Mouse (Mus musculus): ENCODE measurements at regions not wholly inside any gene's neighbourhood (a gene's known extent, or its start where the extent isn't known, plus 50 kb on each side); places are given as distances from the start of the nearest gene placed in this dataset.
A peak's percentile ranks its signal among the peaks of the same experiment; 100 is the strongest.

DNA sequence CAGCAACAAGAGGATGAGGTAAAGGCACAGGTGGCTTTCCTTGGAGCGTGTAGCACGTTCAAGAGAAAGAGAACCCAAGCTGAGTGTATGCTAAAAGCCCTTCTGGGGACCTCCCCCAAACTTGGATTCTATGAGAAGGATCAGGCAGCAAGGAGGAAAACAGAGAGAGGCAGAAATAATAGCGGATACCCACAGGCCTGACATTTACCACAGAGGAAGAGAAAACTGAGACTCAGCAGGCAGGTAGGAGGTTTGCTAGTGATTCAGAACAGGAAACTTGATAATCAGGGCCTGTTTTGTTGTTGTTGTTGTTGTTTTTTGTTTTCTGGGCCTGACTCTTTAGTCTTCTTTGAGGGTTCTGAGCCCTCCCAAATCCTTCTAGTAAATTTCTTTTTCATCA, 100.5 kb upstream of the Mdm1 start:
- no peak overlapping the region for H3K4me2 ChIP-seq (replicated peaks)
- H3K4me3 ChIP-seq = no peak overlapping the region
- 95% methylated on average over 3 of the region's 3 CpGs for WGBS
- H3K27me3 ChIP-seq = no peaks in the 10 kb centered on the region
- no peaks in the 10 kb centered on the region for H3K36me3 ChIP-seq
- peaks cover 4% of the 10 kb centered on the region; the same call in 1 of the 2 replicates for H3K9me3 ChIP-seq
- no peak overlapping the region for H3K9ac ChIP-seq
- no peak overlapping the region for H3K27ac ChIP-seq
- no peak for ATAC-seq (ENCODE audit: low FRiP score, low read depth)
- peaks cover 6% of the 10 kb centered on the region for H3K4me1 ChIP-seq

DNA sequence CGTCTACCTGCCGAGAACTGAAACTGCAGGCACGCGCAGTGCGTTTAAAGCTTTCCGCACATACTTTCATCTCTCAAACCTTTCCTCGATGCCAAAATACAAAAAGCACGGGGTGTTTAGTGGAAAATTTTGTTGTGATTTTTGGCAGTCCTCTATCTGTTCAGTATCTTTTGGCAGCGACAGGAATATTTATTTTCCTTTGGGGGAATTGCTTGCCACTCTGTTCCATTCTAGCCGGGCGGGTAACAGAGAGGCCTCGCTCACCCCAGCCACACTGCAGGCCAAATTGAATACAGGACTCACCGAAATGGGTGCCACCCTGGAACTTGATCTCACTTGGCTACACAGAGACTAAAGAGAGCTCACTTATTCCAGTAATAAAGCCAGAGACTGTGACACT, 97.8 kb upstream of the Mdm1 start:
- no peak for ATAC-seq (ENCODE audit: low FRiP score, low read depth)
- no peak overlapping the region for H3K4me3 ChIP-seq
- no peak overlapping the region for H3K27ac ChIP-seq
- H3K4me1 ChIP-seq = peaks cover 6% of the 10 kb centered on the region
- WGBS = 60% methylated on average over 13 of the region's 13 CpGs
- H3K36me3 ChIP-seq = no peaks in the 10 kb centered on the region
- H3K9me3 ChIP-seq = peaks cover 4% of the 10 kb centered on the region; the same call in 1 of the 2 replicates
- H3K9ac ChIP-seq = no peak overlapping the region
- H3K27me3 ChIP-seq = no peaks in the 10 kb centered on the region
- H3K4me2 ChIP-seq (replicated peaks) = no peak overlapping the region

DNA sequence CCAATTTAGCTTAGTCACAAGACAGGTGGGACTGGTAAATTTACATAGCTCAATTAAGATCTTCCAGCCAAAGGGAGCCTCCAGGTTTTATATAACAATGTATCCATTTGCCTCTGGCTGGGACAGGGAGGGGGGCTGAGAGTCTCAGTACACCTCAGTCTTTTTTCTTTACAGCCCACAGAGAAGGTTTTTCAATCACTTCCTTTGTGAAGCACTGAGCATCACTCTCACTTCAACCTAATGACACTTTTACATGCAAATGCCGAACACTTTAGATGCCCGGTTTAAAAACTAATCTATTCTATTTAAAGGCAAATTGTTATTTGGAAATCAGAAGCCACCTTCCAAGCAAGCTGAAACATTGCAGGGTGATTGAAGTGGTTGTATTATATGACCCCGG, 96.8 kb upstream of the Mdm1 start:
- Histone ChIP-seq H3K9me3 (peaks cover 4% of the 10 kb centered on the region; the same call in 1 of the 2 replicates), H3K9ac (no peak overlapping the region), H3K4me1 (peaks cover 6% of the 10 kb centered on the region), H3K27me3 (no peaks in the 10 kb centered on the region), H3K4me2 (replicated peaks) (no peak overlapping the region), H3K27ac (no peak overlapping the region), H3K36me3 (no peaks in the 10 kb centered on the region), H3K4me3 (no peak overlapping the region)
- WGBS = 60% methylated on average over 3 of the region's 3 CpGs
- no peak for ATAC-seq (ENCODE audit: low FRiP score, low read depth)

DNA sequence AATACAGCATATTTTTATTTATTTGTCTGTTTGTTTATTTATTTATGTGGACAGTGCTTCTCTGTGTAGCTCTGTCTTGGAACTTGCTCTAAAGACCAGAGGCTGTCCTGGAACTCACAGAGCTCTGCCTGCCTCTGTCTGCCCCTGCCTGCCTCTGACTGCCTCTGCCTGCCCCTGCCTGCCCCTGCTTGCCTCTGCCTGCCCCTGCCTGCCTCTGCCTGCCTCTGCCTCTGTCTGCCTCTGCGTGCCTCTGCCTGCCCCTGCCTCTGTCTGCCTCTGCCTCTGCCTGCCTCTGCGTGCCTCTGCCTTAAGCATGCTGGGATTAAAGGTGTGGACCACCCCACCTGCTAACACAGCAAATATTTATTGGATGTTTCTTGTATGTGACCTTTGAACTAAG, 96.2 kb upstream of the Mdm1 start:
- peaks cover under 1% of the 10 kb centered on the region; the same call in 1 of the 2 replicates for H3K9me3 ChIP-seq
- no peak for ATAC-seq (ENCODE audit: low FRiP score, low read depth)
- no peak overlapping the region for H3K27ac ChIP-seq
- no peak overlapping the region for H3K9ac ChIP-seq
- no peak overlapping the region for H3K4me2 ChIP-seq (replicated peaks)
- no peaks in the 10 kb centered on the region for H3K27me3 ChIP-seq
- H3K36me3 ChIP-seq = no peaks in the 10 kb centered on the region
- WGBS = 91% methylated on average over 2 of the region's 2 CpGs
- peaks cover 6% of the 10 kb centered on the region for H3K4me1 ChIP-seq
- no peak overlapping the region for H3K4me3 ChIP-seq

DNA sequence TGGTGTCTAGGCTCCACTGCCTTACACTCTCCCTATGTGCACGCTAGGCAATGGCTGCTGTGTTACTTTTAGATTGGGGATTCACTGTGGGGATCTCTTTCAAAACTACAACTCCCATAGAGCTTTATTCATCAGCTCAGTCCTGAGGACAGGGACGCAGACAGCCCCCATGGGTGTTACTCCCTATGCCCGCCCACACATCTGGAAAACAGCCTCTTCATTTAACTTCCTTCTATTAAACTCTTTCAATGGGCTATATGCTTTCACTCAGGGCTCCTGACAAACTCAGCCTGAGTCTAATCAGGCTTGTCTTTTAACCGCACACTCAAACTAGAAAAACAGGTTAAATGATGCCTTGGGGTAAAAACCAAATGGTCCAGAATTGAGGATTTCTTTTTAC, 95.3 kb upstream of the Mdm1 start:
- Histone ChIP-seq H3K27ac (no peak overlapping the region), H3K9me3 (no peaks in the 10 kb centered on the region), H3K36me3 (no peaks in the 10 kb centered on the region), H3K27me3 (no peaks in the 10 kb centered on the region), H3K4me3 (no peak overlapping the region), H3K9ac (no peak overlapping the region), H3K4me1 (peaks cover 6% of the 10 kb centered on the region), H3K4me2 (replicated peaks) (no peak overlapping the region)
- WGBS = 60% methylated on average over 4 of the region's 4 CpGs
- no peak for ATAC-seq (ENCODE audit: low FRiP score, low read depth)

DNA sequence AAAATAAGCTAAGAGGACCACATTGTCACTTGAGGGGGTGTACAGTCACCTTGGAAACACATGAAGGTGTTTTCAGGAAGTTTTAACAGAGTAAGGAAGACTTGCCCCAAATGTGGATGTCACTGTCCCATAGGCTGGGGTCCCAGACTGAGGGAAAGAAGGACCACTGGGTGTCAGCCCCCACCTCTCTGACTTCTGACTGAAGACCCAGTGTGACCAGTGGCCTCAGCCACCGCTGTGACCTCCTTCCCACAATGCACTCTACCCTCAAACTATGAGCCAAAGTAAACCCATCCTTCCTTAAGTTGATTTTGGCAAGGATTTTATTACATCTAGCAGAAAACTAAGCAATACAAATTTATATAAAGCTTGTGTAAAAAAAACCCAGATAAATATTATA, 94.8 kb upstream of the Mdm1 start:
- no peak overlapping the region for H3K4me2 ChIP-seq (replicated peaks)
- no peaks in the 10 kb centered on the region for H3K27me3 ChIP-seq
- H3K4me3 ChIP-seq = no peak overlapping the region
- no peaks in the 10 kb centered on the region for H3K36me3 ChIP-seq
- no peak for ATAC-seq (ENCODE audit: low FRiP score, low read depth)
- H3K27ac ChIP-seq = no peak overlapping the region
- H3K9me3 ChIP-seq = no peaks in the 10 kb centered on the region
- 83% methylated on average over 1 of the region's 1 CpGs for WGBS
- peaks cover 6% of the 10 kb centered on the region for H3K4me1 ChIP-seq
- no peak overlapping the region for H3K9ac ChIP-seq

DNA sequence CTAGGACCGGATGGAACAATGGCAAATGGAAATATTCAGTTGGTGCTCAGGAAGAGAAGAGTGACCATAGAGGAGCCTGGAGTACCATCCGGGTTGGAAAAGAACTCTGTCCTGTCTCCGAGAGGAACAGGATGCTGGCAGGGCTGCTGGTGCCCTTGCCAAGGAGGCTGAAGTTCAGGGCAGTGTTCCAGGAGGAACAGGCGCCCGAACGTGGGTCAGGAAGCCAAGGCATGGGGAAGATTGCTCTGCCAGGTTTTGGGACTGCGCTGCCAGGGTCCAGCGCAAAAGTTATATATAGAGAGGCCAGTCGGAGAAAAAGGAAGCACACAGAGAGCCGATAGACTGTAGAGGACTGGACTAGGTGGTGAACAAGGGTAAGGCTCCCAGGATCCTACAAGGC, 92.3 kb upstream of the Mdm1 start:
- Histone ChIP-seq H3K4me1 (no peaks in the 10 kb centered on the region), H3K4me3 (no peak overlapping the region), H3K4me2 (replicated peaks) (no peak overlapping the region), H3K27me3 (no peaks in the 10 kb centered on the region), H3K27ac (no peak overlapping the region), H3K9ac (no peak overlapping the region), H3K9me3 (no peaks in the 10 kb centered on the region; the same call in 1 of the 2 replicates), H3K36me3 (no peaks in the 10 kb centered on the region)
- no peak for ATAC-seq (ENCODE audit: low FRiP score, low read depth)
- 86% methylated on average over 10 of the region's 10 CpGs for WGBS

DNA sequence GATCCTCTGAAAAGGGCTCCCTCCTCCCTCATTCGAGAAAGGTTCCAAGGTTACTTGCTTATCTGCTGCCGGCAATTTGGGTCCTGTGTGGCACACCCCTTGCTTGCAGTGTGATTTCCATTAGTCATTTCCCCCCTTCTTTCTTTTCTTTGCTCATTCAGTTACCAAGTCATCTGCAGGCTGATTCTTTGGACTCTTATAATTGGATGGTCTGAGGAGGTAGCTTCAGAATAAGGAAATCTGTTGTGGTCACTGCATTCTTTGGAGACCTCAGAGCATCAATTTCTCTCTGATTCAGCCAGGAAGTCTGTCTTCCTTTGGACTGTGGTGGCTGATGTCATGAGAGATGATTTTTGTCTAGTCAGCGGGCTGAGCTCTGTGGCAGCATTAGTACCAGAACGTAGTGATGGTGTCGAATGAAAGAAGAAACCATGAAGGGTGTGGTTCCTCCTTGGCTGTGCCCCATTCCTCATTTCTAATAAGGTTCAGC, 91.4 kb upstream of the Mdm1 start:
- Histone ChIP-seq H3K4me1 (no peaks in the 10 kb centered on the region), H3K27ac (no peak overlapping the region), H3K9me3 (no peaks in the 10 kb centered on the region; the same call in 1 of the 2 replicates), H3K36me3 (no peaks in the 10 kb centered on the region), H3K9ac (no peak overlapping the region), H3K4me2 (replicated peaks) (no peak overlapping the region), H3K27me3 (no peaks in the 10 kb centered on the region), H3K4me3 (no peak overlapping the region)
- 75% methylated on average over 5 of the region's 5 CpGs for WGBS
- no peak for ATAC-seq (ENCODE audit: low FRiP score, low read depth)

DNA sequence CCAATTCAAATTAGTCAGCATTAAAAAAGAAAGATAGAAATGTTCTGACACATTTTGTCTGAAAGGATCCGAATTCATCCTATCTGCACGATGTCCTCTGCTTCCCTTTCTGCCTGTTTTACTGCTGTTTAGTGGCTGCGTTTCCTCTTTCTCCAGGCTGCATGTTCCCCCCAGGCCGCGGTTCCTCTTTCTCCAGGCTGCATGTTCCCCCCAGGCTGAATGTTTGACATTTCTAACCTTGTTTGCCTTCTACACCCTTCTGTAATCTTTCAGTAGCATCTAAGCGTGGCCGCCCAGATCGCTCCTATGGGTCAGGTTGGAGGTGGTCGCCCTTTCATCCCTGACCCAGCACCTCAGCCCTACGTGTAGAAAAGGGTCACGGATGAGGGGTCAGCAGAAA, 89.6 kb upstream of the Mdm1 start:
- H3K9ac ChIP-seq = no peak overlapping the region
- no peak for ATAC-seq (ENCODE audit: low FRiP score, low read depth)
- no peaks in the 10 kb centered on the region for H3K27me3 ChIP-seq
- H3K4me1 ChIP-seq = peaks cover 8% of the 10 kb centered on the region; the same call in 1 of the 2 replicates
- H3K4me2 ChIP-seq (replicated peaks) = no peak overlapping the region
- no peaks in the 10 kb centered on the region for H3K36me3 ChIP-seq
- no peaks in the 10 kb centered on the region; the same call in 1 of the 2 replicates for H3K9me3 ChIP-seq
- H3K27ac ChIP-seq = no peak overlapping the region
- no peak overlapping the region for H3K4me3 ChIP-seq
- 88% methylated on average over 11 of the region's 11 CpGs for WGBS

DNA sequence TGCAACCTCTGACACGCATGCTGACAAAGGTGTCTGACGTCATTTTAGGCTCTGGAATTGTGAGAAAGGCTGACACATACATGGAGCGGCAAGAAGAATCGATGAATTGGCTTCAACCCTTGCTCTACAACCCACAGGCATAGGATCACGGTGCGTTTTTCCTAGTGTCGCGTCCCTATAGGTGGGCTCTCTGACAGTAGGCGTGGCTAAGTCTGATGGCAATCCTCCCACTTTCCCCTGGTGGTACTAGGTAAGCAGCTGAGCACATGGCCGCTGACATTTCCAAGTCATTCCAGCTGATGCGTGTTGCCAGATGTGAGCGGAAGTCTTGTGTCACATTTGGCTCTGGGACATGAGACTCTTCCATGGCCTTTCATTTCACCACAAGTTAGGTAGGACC, 89.1 kb upstream of the Mdm1 start:
- H3K4me2 ChIP-seq (replicated peaks) = no peak overlapping the region
- ATAC-seq (ENCODE audit: low FRiP score, low read depth) = no peak
- H3K4me1 ChIP-seq = peaks cover 9% of the 10 kb centered on the region; the same call in 1 of the 2 replicates
- no peaks in the 10 kb centered on the region for H3K36me3 ChIP-seq
- H3K9ac ChIP-seq = no peak overlapping the region
- 80% methylated on average over 12 of the region's 12 CpGs for WGBS
- no peaks in the 10 kb centered on the region; the same call in 1 of the 2 replicates for H3K9me3 ChIP-seq
- no peaks in the 10 kb centered on the region for H3K27me3 ChIP-seq
- no peak overlapping the region for H3K4me3 ChIP-seq
- H3K27ac ChIP-seq = no peak overlapping the region

DNA sequence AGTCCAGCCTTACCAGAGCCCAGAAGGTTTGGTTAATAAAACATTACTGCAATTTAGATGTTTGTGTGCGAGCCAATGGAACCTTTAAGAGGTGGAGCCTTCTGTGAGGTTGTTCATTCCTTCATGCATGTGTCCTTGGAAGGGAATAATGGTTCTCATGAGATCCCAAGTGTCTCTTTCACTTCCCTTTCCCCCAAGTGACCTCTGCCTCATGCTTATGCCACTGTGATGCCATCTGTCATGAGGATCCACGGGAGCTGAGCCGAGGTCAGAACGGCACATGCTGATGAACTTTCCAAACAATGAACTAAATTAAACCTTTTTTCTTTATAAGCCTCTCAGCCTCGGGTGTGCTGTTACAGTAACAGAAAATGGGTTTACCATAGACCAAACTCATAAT, 88.6 kb upstream of the Mdm1 start:
- no peak for ATAC-seq (ENCODE audit: low FRiP score, low read depth)
- H3K4me2 ChIP-seq (replicated peaks) = no peak overlapping the region
- no peaks in the 10 kb centered on the region for H3K36me3 ChIP-seq
- WGBS = 90% methylated on average over 5 of the region's 5 CpGs
- no peaks in the 10 kb centered on the region for H3K27me3 ChIP-seq
- no peak overlapping the region for H3K9ac ChIP-seq
- no peak overlapping the region for H3K4me3 ChIP-seq
- no peak overlapping the region for H3K27ac ChIP-seq
- H3K9me3 ChIP-seq = no peaks in the 10 kb centered on the region; the same call in 1 of the 2 replicates
- H3K4me1 ChIP-seq = peaks cover 9% of the 10 kb centered on the region; the same call in 1 of the 2 replicates

DNA sequence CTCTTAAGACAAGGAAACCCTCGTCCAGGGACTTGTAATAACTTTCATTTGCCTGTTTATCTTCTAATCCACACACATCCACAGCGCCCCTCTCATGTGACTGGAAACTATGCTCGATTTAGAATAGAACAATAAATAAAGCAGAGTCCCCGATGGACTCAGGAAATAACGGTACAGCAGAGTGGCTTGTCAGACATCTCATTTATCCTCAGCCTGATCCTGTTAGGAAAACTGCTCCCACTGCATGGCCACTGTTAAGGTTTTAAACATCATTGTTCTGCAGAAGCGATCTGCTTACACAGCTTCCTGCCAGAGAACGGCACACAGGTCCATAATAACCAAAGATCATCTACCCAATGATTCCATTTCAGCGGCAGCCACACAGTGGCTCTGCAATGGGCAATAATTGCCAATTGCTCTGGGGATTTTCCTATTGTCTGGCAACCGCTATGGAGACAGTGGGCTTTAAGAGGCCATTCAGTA, 84.8 kb upstream of the Mdm1 start:
- no peak for ATAC-seq (ENCODE audit: low FRiP score, low read depth)
- no peak overlapping the region for H3K27ac ChIP-seq
- H3K4me1 ChIP-seq = peaks cover 9% of the 10 kb centered on the region; the same call in 1 of the 2 replicates
- no peaks in the 10 kb centered on the region for H3K27me3 ChIP-seq
- no peaks in the 10 kb centered on the region for H3K36me3 ChIP-seq
- no peak overlapping the region for H3K9ac ChIP-seq
- WGBS = 27% methylated on average over 9 of the region's 9 CpGs
- no peak overlapping the region for H3K4me3 ChIP-seq
- peak overlapping the region; percentile 35 for H3K4me2 ChIP-seq (replicated peaks)
- H3K9me3 ChIP-seq = no peaks in the 10 kb centered on the region; the same call in 1 of the 2 replicates

DNA sequence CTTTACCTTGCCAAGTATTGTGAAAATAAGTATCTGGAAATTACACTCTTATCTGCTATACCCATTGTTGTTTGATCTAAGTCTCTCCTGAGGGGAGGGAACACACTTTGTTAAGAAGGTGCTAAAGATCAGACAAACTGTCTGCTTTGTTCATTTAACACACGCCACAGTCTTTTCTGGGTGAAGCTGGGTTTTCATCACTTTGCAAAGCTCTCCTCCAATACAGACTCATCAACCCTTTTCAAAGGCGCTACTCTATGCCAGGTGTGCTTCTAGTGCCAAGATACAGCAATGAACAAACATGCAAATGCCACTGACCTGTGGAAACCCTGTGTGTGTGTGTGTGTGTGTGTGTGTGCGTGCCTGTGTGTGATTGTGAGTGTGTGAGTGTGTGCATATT, 84.1 kb upstream of the Mdm1 start:
- Histone ChIP-seq H3K27ac (no peak overlapping the region), H3K27me3 (no peaks in the 10 kb centered on the region), H3K36me3 (no peaks in the 10 kb centered on the region), H3K4me2 (replicated peaks) (no peak overlapping the region), H3K9ac (no peak overlapping the region), H3K4me1 (peaks cover 9% of the 10 kb centered on the region; the same call in 1 of the 2 replicates), H3K4me3 (no peak overlapping the region), H3K9me3 (no peaks in the 10 kb centered on the region; the same call in 1 of the 2 replicates)
- no peak for ATAC-seq (ENCODE audit: low FRiP score, low read depth)
- WGBS = 72% methylated on average over 3 of the region's 3 CpGs

Measured in limb, embryonic 13.5 days (tissue).